Mouse (Mus musculus): Measurements from ENCODE around the gene Eif4a3. TPM values are rescaled to one million over a fixed set of nuclear protein-coding genes. Genes with fewer than 3 reads are reported as not detected.
"Not testable (repeated sequence)": the region's sequence is repeated elsewhere in the genome, so short reads cannot be mapped to it uniquely, and the experiment has no call there.

Gene Eif4a3
- polyA plus RNA-seq, 1 experiment from 2014 or later: 257 TPM

GRCm38 (mm10) chr11:119304904-119305712 is 5.2 kb upstream of the Eif4a3 start:
- H3K4me2 ChIP-seq (ENCODE audit: low read length): no peak overlapping the region
- H3K27me3 ChIP-seq (ENCODE audit: control insufficient read depth, insufficient read depth, low read length): no peaks in the 10 kb centered on the region
- H3K27ac ChIP-seq (replicated peaks; ENCODE audit: low read depth, low read length): no peak overlapping the region
- peaks cover 6% of the 10 kb centered on the region; the same call in 1 of the 2 replicates for H3K4me1 ChIP-seq (ENCODE audit: control insufficient read depth, insufficient read depth, low read length)
- H3K9me3 ChIP-seq (ENCODE audit: control insufficient read depth, low read length): no peaks in the 10 kb centered on the region
- no peak overlapping the region for H3K4me3 ChIP-seq (replicated peaks; ENCODE audit: low read depth, low read length)
- 45% methylated on average over 16 of the region's 16 CpGs for WGBS
- no peak for ATAC-seq (ENCODE audit: low FRiP score, low TSS enrichment)
- no peak overlapping the region for H3K9ac ChIP-seq (replicated peaks; ENCODE audit: low read length)
- no peaks in the 10 kb centered on the region for H3K36me3 ChIP-seq (ENCODE audit: control insufficient read depth, insufficient read depth, low read length)
- peak; percentile 81 for DNase-seq

GRCm38 (mm10) chr11:119300986-119301385 is 1.1 kb upstream of the Eif4a3 start:
- H3K9me3 ChIP-seq (ENCODE audit: control insufficient read depth, low read length): no peaks in the 10 kb centered on the region
- ATAC-seq (ENCODE audit: low FRiP score, low TSS enrichment) (no peak), DNase-seq (no peak)
- peak overlapping the region; percentile 99; the same call in 1 of the 2 replicates for H3K27ac ChIP-seq (replicated peaks; ENCODE audit: low read depth, low read length)
- H3K9ac ChIP-seq (replicated peaks; ENCODE audit: low read length): no peak overlapping the region
- WGBS: 34% methylated on average over 2 of the region's 2 CpGs
- peak overlapping the region; percentile 94 for H3K4me2 ChIP-seq (ENCODE audit: low read length)
- peaks cover 17% of the 10 kb centered on the region for H3K36me3 ChIP-seq (ENCODE audit: control insufficient read depth, insufficient read depth, low read length)
- H3K4me1 ChIP-seq (ENCODE audit: control insufficient read depth, insufficient read depth, low read length): peaks cover 15% of the 10 kb centered on the region
- H3K4me3 ChIP-seq (replicated peaks; ENCODE audit: low read depth, low read length): peak overlapping the region; percentile 95; the same call in 1 of the 2 replicates
- H3K27me3 ChIP-seq (ENCODE audit: control insufficient read depth, insufficient read depth, low read length): no peaks in the 10 kb centered on the region

GRCm38 (mm10) chr11:119300246-119300935 is 502 bp upstream of the Eif4a3 start:
- DNase-seq (no peak), ATAC-seq (ENCODE audit: low FRiP score, low TSS enrichment) (peak; percentile 83)
- 2% methylated on average over 31 of the region's 31 CpGs for WGBS
- H3K9me3 ChIP-seq (ENCODE audit: control insufficient read depth, low read length): no peaks in the 10 kb centered on the region
- H3K4me2 ChIP-seq (ENCODE audit: low read length): peak overlapping the region; percentile 94
- peak overlapping the region; percentile 95 for H3K4me3 ChIP-seq (replicated peaks; ENCODE audit: low read depth, low read length)
- peak overlapping the region; percentile 99 for H3K27ac ChIP-seq (replicated peaks; ENCODE audit: low read depth, low read length)
- no peaks in the 10 kb centered on the region for H3K27me3 ChIP-seq (ENCODE audit: control insufficient read depth, insufficient read depth, low read length)
- peaks cover 15% of the 10 kb centered on the region for H3K4me1 ChIP-seq (ENCODE audit: control insufficient read depth, insufficient read depth, low read length)
- peaks cover 23% of the 10 kb centered on the region for H3K36me3 ChIP-seq (ENCODE audit: control insufficient read depth, insufficient read depth, low read length)
- peak overlapping the region; percentile 92 for H3K9ac ChIP-seq (replicated peaks; ENCODE audit: low read length)

GRCm38 (mm10) chr11:119298917-119299316 is 972 bp downstream of the Eif4a3 start:
- H3K36me3 ChIP-seq (ENCODE audit: control insufficient read depth, insufficient read depth, low read length): peaks cover 38% of the 10 kb centered on the region
- H3K27me3 ChIP-seq (ENCODE audit: control insufficient read depth, insufficient read depth, low read length): no peaks in the 10 kb centered on the region
- peak overlapping the region; percentile 94 for H3K4me2 ChIP-seq (ENCODE audit: low read length)
- H3K27ac ChIP-seq (replicated peaks; ENCODE audit: low read depth, low read length): no peak overlapping the region
- ATAC-seq (ENCODE audit: low FRiP score, low TSS enrichment) (no peak), DNase-seq (no peak)
- WGBS: 19% methylated on average over 7 of the region's 7 CpGs
- peak overlapping the region; percentile 92 for H3K9ac ChIP-seq (replicated peaks; ENCODE audit: low read length)
- H3K9me3 ChIP-seq (ENCODE audit: control insufficient read depth, low read length): no peaks in the 10 kb centered on the region
- H3K4me1 ChIP-seq (ENCODE audit: control insufficient read depth, insufficient read depth, low read length): peaks cover 15% of the 10 kb centered on the region
- H3K4me3 ChIP-seq (replicated peaks; ENCODE audit: low read depth, low read length): peak overlapping the region; percentile 95

- DNase-seq (no peak), ATAC-seq (ENCODE audit: low FRiP score, low TSS enrichment) (no peak)
- H3K36me3 ChIP-seq (ENCODE audit: control insufficient read depth, insufficient read depth, low read length): peaks cover 47% of the 10 kb centered on the region
- H3K9me3 ChIP-seq (ENCODE audit: control insufficient read depth, low read length): no peaks in the 10 kb centered on the region
- no peak overlapping the region for H3K27ac ChIP-seq (replicated peaks; ENCODE audit: low read depth, low read length)
- peaks cover 15% of the 10 kb centered on the region for H3K4me1 ChIP-seq (ENCODE audit: control insufficient read depth, insufficient read depth, low read length)
- H3K4me3 ChIP-seq (replicated peaks; ENCODE audit: low read depth, low read length): no peak overlapping the region
- no peak overlapping the region; the same call in 1 of the 2 replicates for H3K4me2 ChIP-seq (ENCODE audit: low read length)
- no peaks in the 10 kb centered on the region for H3K27me3 ChIP-seq (ENCODE audit: control insufficient read depth, insufficient read depth, low read length)
- no peak overlapping the region for H3K9ac ChIP-seq (replicated peaks; ENCODE audit: low read length)
- 91% methylated on average over 6 of the region's 6 CpGs for WGBS
Measured at GRCm38 (mm10) chr11:119297996-119298395, 1.9 kb downstream of the Eif4a3 start.

- not testable (repeated sequence) for H3K27ac ChIP-seq (replicated peaks; ENCODE audit: low read depth, low read length); H3K4me2 ChIP-seq (ENCODE audit: low read length); H3K4me3 ChIP-seq (replicated peaks; ENCODE audit: low read depth, low read length); H3K27me3 ChIP-seq (ENCODE audit: control insufficient read depth, insufficient read depth, low read length); ATAC-seq (ENCODE audit: low FRiP score, low TSS enrichment); H3K9ac ChIP-seq (replicated peaks; ENCODE audit: low read length); H3K9me3 ChIP-seq (ENCODE audit: control insufficient read depth, low read length); DNase-seq; H3K4me1 ChIP-seq (ENCODE audit: control insufficient read depth, insufficient read depth, low read length)
- WGBS: 95% methylated on average over 8 of the region's 8 CpGs
- peaks cover 96% of the 10 kb centered on the region for H3K36me3 ChIP-seq (ENCODE audit: control insufficient read depth, insufficient read depth, low read length)
Measured at GRCm38 (mm10) chr11:119292861-119293260, 7.0 kb downstream of the Eif4a3 start.

GRCm38 (mm10) chr11:119287207-119287992 is 12.5 kb downstream of the Eif4a3 start:
- no peak overlapping the region for H3K27ac ChIP-seq (replicated peaks; ENCODE audit: low read depth, low read length)
- H3K27me3 ChIP-seq (ENCODE audit: control insufficient read depth, insufficient read depth, low read length): no peaks in the 10 kb centered on the region
- no peaks in the 10 kb centered on the region for H3K9me3 ChIP-seq (ENCODE audit: control insufficient read depth, low read length)
- H3K36me3 ChIP-seq (ENCODE audit: control insufficient read depth, insufficient read depth, low read length): peaks cover 93% of the 10 kb centered on the region
- DNase-seq (no peak), ATAC-seq (ENCODE audit: low FRiP score, low TSS enrichment) (no peak)
- no peak overlapping the region for H3K9ac ChIP-seq (replicated peaks; ENCODE audit: low read length)
- 91% methylated on average over 20 of the region's 20 CpGs for WGBS
- no peak overlapping the region for H3K4me3 ChIP-seq (replicated peaks; ENCODE audit: low read depth, low read length)
- H3K4me2 ChIP-seq (ENCODE audit: low read length): no peak overlapping the region
- no peaks in the 10 kb centered on the region for H3K4me1 ChIP-seq (ENCODE audit: control insufficient read depth, insufficient read depth, low read length)

GRCm38 (mm10) chr11:119285791-119286527 is 13.9 kb downstream of the Eif4a3 start:
- Histone ChIP-seq H3K9ac (replicated peaks; ENCODE audit: low read length) (no peak overlapping the region), H3K9me3 (ENCODE audit: control insufficient read depth, low read length) (no peaks in the 10 kb centered on the region), H3K36me3 (ENCODE audit: control insufficient read depth, insufficient read depth, low read length) (peaks cover 90% of the 10 kb centered on the region), H3K4me2 (ENCODE audit: low read length) (no peak overlapping the region), H3K27me3 (ENCODE audit: control insufficient read depth, insufficient read depth, low read length) (no peaks in the 10 kb centered on the region), H3K27ac (replicated peaks; ENCODE audit: low read depth, low read length) (no peak overlapping the region), H3K4me3 (replicated peaks; ENCODE audit: low read depth, low read length) (no peak overlapping the region), H3K4me1 (ENCODE audit: control insufficient read depth, insufficient read depth, low read length) (no peaks in the 10 kb centered on the region)
- no peak for ATAC-seq (ENCODE audit: low FRiP score, low TSS enrichment)
- peak; percentile 47 for DNase-seq
- 72% methylated on average over 9 of the region's 9 CpGs for WGBS
